Mouse (Mus musculus): ENCODE measurements around the gene Znhit6.

Znhit6 gene

DNA sequence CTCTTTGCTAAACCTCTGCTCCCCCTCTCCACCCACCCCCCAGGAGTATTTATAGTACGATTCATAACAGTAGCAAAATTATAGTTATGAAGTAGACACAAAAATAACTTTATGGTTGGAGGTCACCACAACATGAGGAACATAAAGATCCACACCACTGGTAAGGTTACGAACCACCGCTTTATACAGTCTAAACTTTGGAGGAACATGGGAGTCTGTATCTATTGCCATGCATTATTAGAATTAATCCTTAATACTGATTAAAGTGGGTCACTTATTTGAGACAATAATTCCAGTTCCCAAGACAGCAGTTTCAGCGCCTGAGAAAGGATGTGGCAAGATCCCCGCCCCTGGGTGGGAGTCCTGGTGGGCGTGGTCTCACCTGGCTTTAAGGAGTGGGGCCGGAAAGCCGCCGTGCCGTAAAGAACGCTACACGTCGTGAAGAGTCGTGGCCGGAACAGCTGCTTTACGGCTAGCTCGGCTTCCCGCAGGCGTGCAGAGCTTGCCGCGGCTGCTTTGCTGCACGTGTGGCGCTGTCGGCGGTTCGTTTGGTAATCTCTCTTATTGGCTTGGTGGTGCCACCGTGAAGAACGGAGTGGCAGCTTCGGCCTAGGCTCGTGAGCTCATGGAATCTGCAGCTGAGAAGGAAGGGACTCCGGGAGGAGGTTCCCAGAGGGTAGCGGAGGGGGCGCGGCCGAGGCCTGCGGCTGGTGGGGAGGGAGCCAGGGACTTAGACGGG, at the start of gene Znhit6:
TSS of gene Znhit6 (plus strand) at position 463 of the 739 bp plus-strand sequence.
- DNase-seq (ENCODE audit: low spot score in 2 of 2): peak; percentile 88 to 91

DNA sequence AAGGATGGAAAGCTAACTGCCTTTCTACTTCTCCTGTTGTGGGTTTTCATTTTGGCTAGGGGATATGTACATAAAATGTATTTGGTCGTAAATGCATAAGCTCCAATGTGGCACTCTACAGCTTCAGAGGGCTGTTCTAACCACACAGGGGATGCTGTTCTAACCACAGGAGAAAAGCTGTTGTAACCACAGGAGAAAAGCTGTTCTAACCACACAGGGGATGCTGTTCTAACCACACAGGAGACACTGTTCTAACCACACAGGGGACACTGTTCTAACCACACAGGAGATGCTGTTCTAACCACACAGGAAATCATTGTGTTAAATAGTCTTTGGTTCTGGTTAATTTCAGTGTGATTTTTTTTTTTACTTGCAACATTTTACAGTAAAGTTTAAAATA, 38.1 kb upstream of the Znhit6 start:
- DNase-seq (ENCODE audit: low spot score in 2 of 2): no peak

DNA sequence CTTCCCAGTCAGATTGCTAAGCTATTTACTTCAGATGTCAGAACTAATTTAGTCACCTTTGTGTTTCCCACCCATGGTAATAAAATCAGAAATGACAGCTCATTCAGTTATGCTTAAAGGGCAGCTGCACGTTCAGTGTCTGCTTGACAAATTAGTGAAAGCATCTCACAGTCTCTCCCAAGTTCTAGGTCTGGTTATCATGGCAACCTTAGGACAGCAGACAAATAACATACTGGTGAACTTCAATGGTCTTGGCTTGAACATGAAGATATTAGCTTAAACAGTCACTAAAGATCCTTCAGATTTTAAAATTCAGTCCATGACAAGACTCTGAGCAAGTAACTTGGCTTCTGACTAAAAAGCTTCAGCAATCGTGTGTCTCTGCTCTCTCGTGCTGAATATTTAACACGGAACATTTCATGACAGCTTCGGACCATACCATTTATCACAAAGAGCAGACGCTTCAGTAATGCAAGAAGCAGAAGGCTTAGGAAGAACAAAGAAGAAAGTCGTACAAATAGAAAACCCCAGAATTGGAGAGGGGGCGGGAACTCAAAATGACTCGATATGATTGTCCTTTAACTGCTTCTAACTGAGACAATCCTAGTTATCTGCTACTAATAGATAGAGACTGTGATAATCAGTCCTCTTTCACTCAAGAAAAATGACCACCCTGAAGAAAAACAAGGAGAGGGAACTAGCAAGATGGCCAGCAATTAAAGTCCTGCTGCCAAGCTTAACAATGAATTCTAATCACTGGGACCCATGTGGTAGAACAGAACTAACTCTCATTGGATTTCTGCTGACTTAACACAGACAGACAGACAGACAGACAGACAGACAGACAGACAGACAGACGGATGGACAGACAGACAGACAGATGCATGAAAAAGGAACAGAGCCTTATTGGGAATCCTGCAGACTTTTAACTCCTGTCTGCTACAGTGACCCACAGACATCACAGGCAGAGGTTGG, 27.3 kb upstream of the Znhit6 start:
- no peak for DNase-seq (ENCODE audit: low spot score in 2 of 2)

DNA sequence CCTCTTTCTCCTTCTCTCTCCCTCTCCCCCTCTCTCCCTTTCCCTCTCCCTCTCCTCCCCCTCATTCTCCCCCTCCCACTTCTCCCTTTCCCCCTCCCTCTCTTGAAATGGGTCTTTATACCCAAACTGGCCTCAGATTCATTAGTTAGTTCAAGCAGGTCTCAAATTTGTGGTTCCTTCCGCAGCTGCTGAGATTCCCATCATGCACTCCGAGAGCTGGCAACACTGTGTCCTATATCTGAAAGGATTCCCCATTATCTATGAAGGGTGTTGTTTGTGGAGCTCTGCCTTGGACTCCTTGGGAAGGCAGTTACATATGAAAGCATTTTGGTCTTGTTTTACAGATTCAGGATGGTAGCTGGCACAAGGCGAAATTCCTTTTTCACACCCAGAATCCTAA, 25.8 kb upstream of the Znhit6 start:
- DNase-seq (ENCODE audit: low spot score in 2 of 2): no peak

DNA sequence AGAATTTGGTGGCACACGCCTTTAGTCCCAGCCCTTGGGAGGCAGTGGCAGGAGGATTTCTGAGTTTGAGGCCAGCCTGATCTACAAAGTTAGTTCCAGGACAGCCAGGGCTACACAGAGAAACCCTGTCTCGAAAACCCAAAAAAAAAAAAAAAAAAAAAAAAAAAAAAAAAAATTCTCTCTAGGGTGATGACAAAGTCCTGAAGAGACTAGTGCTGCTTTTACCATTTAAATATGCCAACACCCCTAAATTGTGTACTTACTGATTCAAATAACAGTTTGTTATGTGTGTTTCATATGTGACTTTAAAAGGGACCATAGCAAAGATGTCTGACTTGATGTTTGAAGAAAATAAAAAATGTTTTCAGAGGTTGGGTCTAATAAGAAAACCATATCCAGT, 21.6 kb upstream of the Znhit6 start:
- DNase-seq (ENCODE audit: low spot score in 2 of 2): no peak

DNA sequence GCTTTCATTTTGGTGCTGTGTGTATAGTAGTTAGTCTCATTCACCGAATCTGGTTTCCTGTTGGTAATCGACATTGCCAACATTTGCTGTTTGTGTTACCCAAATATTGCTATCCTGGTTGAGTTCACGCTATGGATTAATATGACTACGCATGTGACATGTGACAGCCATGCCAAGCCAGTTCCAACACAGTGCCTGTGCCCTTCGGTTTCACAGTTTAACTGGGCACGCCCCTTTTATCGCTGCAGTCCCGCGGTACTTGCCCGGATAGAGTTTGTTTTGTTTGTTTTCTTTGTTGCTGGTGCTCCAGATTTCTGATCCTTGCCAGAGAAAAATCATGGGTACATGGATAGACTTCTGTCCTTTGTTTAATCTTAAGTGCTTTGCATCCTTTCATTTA, 19.8 kb upstream of the Znhit6 start:
- DNase-seq (ENCODE audit: low spot score in 2 of 2): no peak

DNA sequence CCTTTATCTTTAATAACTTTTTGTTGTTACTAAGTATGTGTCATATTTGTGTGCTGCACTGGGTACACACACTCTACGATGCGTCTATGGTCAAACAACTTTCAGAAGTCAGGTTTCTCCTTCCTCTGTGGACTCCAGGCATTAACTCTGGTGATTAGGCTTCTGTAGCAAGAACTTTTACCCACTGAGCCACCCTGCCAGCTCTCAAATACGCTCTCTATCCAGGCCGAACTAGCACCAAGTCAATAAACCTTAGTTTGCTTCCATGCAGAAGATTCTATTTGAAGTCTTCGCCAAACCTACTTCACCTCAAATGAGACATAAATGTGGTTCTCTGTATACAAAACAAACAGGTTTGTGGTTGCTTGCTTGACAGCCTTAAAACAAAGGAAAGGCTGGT, 16.3 kb upstream of the Znhit6 start:
- no peak for DNase-seq (ENCODE audit: low spot score in 2 of 2)

DNA sequence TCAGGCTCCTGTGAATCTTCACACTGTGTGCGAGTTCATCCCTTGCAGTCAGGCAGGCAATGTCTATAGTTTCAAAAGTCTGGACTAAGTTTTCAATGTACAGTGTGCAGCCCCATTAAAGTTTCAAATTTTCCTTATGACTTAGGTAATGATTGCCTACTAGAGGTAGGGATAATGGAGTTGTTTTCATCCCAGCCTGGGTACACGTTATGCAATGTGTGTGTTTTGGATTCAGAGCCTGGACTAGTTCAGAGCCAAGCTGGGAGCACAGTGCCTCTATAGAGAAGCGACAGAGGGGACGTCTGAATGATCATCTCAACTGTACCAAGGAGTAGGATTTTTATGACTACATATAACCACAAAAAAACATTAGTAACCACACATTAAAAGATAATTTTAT, 15.9 kb upstream of the Znhit6 start:
- DNase-seq (ENCODE audit: low spot score in 2 of 2): no peak

DNA sequence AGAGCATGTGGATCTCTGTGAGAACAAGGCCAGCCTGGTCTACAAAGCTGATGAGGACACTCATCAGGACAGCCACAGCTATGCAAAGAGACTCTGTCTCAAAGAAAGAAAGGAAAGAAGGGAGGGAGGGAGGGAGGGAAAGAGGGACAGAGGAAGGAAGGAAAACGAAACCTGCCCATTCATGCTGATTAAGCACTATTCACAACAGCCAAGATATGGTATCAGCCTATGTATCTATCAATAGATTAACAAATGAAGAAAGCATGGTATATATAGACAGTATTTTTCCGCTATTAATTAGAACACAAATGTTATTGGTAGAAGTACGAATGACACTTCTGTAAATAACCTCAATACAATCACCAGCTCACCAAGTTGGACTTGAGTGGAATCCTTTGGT, 1.5 kb upstream of the Znhit6 start:
- no peak for DNase-seq (ENCODE audit: low spot score in 2 of 2)

DNA sequence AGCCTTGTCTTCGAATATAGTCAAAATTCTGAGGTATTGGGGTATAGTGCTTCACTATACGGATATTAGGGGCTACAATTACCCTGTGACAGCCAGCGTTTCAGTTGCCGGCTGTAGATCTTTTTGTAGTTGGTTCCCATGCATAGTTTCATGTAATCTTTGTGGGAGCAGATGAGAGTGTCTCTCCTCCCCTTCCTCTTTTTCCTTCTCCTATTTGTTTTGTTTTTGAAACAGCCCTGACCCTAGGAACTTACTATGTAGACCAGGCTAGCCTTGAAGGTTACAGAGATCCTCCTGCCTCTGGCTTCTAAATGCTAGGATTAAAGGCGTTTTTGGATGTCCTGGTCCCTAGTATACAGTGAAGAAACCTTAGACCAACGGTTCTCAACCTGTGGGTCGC, 665 bp upstream of the Znhit6 start:
- DNase-seq (ENCODE audit: low spot score in 2 of 2): no peak

DNA sequence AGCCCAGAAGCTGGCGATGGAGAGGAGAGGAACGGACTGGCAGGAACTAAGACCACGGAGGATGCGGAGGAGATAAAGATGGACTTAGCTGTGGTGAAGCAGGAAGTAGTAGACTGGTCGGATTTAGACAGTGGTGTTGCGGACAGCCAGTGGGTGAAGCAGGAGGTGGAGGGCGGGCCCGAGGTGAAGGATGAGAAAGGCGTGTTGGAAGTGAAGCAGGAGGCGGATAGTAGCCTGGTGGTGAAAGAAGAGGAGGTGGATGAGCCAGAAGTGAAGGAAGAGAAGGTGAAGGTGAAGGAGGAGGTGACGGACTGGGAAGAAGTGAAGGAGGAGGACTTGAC, 447 bp downstream of the Znhit6 start:
- DNase-seq (ENCODE audit: low spot score in 2 of 2): no peak

DNA sequence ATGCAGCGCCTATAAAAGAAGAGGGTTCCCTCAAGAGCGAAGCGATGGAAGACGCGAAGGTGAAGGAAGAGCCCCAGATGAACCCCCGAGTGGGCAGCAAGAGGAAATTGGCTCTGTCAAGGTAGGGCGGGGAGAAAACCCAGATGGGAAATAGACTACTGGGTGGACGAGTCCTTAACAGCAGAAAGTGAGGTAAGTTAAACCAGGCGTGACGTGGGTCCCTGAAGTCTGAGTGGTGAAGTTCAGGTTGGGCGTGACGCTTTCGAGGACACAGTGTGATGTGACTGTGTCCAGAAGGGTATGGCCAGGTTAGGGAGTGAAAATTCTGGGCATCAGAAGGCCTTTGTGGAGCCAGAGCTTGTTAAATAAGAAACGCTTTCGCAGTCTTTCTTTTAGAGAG, 871 bp downstream of the Znhit6 start:
- DNase-seq (ENCODE audit: low spot score in 2 of 2): no peak

DNA sequence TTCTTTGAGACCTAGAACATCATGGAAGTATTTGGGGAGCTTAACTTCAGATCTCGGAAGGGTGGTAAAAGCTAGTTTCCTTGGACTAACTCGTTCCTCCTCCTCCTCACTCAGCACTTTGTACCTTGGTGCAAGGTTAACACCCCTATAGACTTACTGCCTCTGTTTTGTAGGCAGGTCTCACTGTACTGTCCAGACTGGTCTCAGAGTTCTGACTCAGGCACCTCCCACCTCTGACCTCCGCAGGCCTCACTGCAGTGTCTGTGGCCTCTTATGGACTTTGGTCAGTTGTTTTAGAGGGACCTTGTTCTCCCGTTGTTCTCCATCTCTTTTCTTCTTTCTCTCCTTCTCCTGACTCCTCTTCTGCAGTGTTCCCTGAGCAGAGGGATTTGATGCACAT, 7.0 kb downstream of the Znhit6 start:
- no peak for DNase-seq (ENCODE audit: low spot score in 2 of 2)

DNA sequence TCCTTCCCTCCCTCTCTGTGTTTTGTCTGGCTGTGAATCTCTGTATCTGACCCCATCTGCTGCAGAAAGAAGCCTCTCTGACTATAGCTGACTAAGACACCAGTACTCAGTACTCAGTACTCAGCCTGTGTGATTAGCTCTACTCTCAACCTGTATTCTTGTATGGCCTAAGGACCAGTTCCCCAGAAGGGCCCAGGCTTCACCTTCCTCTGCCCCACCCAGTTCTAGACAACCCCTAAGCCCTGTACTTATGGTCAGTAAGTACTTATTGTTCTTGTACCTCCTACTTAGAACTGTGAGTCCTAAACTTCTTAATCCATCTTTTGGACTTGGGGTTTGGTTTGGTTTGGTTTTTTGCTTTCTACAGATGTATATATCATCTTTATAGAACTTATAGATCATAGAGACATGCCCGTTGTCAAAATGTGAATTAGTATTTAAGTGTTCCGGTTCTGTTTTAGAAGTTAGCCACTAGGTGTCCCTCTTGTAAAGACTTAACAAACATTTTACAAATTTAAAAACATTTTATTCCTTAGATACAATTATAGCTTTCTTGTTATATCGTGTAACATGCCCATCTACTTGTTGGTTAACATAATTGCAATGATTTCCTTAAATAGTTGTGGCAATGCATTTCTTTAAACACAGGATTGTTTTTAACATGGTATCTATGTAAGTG, 7.7 kb downstream of the Znhit6 start:
- DNase-seq (ENCODE audit: low spot score in 2 of 2): no peak

DNA sequence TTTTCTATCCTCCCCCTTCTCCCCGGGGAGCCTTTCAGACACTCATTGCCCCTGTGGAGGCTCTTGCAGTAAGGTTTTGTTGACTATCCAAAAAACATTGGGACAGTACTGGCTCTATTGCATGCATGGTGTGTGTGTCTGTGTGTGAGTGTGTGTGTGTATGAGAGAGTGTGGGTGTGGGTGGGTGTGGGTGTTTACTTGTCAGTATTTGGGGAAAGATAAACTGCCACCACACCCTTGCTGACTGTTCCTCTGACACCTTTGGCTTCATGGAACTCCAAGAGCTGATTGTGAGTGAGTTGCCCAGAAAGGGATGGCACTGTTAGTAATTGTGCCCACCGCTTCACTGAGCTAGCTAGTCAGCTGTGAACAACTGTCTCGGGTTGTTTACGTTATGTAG, 14.6 kb downstream of the Znhit6 start:
- no peak for DNase-seq (ENCODE audit: low spot score in 2 of 2)

DNA sequence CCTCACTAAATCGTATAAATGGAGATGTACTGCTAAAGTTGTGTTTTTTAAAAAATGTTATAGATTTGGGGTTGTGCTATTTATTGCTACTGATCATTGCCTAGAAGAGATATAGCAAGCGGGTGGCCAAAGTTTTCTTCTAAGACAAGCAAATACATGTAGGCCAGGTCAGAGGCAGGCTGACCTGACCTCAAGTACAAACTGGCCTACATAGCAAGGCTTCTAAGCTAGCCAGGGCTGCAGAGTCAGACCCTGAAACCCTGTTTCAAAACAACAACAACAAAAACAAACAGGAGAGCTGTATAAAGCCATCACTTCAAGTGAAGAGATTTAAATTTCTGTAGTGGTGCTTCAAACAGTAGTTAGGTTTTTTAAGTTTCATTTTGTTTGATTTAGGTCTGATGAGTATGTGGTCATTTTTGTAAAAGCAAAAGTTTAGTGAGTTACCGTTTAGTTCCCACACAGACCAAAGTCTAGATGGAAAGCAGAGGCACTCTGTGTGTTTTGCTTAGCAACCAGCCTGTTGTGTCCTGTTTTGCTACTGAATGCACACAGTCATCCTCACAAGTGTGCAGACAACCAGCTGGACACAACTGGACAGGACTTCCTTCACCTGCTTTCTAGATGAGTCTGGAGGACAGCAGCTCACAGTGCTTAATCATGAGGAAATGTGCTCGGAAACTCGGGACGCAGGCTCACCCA, 16.0 kb downstream of the Znhit6 start:
- no peak for DNase-seq (ENCODE audit: low spot score in 2 of 2)

DNA sequence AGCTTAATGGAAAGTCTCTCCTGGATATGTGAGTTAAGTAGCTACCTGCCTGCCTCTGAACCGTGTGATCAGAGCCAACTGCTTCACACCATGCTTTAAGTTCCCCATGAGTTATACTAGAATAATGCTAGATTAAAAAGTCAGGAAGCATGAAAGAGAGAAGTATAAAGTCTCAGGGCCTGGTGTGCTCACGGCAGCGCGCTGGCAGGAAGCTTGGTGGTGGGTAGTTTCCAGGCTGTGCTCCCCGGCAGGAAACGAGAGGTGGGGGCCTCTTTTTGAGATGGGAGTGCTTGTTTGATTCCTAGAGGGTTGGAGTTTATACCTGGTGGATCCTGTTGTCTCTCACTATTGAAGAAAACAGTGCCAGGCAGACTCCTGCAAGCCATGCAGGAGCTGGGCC, 19.3 kb downstream of the Znhit6 start:
- no peak for DNase-seq (ENCODE audit: low spot score in 2 of 2)

DNA sequence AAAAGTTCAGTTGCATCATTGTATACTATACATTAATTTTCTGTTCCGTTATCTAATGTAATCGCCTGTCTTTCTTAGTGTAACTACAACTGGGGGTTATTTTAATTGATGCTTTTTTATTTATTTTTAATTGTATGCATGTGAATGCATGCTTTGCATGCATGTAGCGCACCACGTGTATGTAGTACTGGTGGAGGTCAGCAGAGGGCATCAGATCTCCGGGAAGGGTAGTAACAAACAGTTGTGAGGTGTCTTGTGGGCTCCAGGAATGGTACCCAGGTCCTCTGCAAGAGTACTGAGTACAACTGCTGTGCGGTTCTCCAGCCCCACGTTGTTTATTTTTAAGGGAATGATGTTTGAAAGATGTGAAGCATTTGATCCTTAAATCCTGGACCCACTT, 23.1 kb downstream of the Znhit6 start:
- no peak for DNase-seq (ENCODE audit: low spot score in 2 of 2)

DNA sequence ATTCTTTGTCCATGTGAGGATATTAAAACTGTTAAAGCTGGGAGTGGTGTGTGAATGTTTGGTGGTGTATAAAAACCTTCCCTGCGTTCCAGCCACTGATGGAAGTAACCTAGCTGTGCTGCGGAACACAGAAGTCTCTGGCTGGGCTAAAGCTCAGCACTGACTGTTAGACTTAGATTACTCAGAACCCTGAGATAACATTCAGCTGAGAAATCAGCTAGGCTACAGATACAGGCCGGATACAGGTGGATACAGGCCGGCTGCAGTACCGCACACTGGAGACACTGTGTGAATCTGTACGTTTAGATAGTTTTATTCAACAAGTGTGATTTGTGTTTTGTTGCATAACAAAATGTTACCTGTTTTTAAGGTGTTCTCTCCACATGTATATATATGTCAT, 24.8 kb downstream of the Znhit6 start:
- no peak for DNase-seq (ENCODE audit: low spot score in 2 of 2)

DNA sequence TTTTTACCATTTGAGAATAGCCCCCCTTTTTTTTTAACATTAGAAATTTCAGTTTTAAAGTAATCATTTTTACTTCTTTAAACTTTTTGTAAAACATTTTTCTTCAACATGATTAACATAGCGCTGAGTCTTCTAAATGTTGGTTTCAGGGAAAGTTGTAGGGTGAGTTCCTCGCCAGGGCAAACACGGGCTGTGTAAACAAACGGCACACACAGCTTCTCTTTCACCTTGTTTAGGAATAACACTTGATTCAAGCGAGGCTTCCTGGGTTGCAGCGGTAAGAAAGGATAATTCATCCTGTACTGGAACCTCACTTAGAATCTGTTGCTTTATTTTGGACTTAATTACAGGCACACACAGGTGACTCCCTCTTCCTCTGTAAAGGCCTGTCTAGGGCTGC, 25.3 kb downstream of the Znhit6 start:
- DNase-seq (ENCODE audit: low spot score in 2 of 2): no peak

DNA sequence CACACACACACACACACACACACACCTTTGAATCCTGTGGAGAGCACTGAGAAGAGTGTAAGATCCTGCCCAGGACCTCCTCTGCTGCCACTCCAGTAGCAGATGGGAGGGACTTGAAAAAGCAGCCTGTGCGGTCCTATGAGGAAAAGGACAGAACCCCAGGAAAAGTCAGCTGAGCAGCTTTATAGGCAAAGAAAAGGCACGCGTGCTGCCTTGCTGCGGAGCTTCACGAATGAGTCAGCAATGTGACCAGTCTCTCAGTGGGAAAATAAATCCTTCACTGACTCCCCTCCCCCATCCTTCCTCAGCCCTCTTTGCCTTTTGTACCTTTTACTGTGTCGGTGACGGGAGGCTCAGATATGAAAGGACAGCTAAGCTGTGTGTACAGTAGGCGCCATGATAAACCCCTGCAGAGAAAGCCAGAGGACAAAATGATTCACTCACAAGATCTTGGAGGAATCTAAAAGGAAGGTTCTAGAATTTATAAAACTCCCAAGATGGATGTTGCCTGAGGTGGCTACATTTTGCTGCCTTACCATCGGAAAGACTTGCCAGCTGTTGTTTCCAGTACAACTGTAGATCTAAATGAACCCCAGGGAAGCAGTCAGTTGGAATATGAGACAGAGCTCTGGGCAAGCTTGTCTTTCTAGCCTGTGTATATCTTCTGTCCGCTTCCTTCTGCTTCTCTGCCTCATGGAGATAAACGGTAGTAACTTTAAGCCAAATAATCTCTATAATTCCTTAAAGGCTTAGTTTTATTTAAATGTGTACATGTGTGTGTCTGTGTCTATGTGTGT, 26.6 kb downstream of the Znhit6 start:
- peak; percentile 24 to 57 for DNase-seq (ENCODE audit: low spot score in 2 of 2)

Data from urinary bladder, adult 18-20 months (tissue).